8 mouse cellular contexts compared by ENCODE assay signal in the genomic region with DNA sequence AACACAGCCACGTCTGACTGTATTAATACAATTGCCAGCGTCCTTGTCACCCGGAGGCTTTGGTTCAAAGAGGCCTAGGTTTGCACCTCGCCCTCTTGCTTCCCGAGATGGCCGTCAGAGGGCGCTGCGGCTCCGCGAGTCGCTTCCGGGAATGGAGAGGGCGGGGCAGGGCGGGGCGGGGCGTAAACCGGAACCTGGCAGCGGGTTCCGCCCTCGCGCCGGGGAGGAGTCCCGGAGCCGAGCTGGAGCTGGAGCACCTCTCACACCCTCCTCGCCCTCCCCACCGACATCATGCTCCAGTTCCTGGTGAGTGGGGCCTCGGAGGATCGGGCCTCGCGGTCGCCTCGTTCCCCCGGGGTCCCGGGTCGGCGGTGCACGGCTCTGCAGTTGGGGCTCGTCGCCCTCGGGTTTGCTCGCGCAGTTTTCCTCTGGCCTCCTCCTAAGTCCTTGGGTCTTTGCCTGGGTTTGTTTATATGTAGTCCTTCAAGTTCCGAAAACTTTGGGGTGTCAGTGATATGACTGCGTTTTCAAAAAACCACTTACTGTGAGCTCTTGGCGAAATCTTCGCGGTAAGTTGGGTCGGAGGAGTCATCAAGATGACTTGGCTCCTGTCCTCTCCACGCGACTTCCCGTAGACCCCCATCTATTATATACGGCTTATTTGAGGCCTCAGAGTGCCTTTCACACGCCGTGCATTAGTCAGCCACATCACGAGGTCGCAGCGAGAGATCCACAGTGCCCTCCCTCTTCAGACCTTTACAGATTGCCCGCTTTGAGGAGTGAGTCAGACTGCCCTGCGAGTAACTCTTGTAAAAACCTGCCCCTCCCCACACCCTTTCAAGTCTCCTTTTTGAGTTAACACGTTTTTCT. TPM values are rescaled to one million over a fixed set of nuclear protein-coding genes. Genes with fewer than 3 reads are reported as not detected.
DNase-seq lines count a peak whose midpoint lies in the region; ATAC-seq and TF ChIP-seq lines count a peak whose summit lies in the region.

No protein-coding gene starts in this region.

- H3K36me3 ChIP-seq in heart, embryonic 13.5 days, result 0 out of 2 replicates have a peak, but pooled peaks cover 5% of the 10 kb centered on the region
- no peaks in the 10 kb centered on the region for H3K36me3 ChIP-seq in liver, embryonic 14.5 days (replicated peaks; ENCODE audit: control insufficient read depth, insufficient read depth, low read depth)
- no peaks in the 10 kb centered on the region for H3K36me3 ChIP-seq in neural tube, embryonic 11.5 days (ENCODE audit: control insufficient read depth, insufficient read depth, low read length)
- no peaks in the 10 kb centered on the region for H3K36me3 ChIP-seq in stomach, postnatal 0 days (ENCODE audit: control insufficient read depth, insufficient read depth, low read length)

- no peaks in the 10 kb centered on the region for H3K27me3 ChIP-seq in heart, embryonic 13.5 days (replicated peaks)
- H3K27me3 ChIP-seq in liver, embryonic 14.5 days (ENCODE audit: control insufficient read depth, insufficient read depth, low read length), result no peaks in the 10 kb centered on the region
- H3K27me3 ChIP-seq in neural tube, embryonic 11.5 days (ENCODE audit: control insufficient read depth, insufficient read depth, low read length), result no peaks in the 10 kb centered on the region
- no peaks in the 10 kb centered on the region for H3K27me3 ChIP-seq in stomach, postnatal 0 days (ENCODE audit: control insufficient read depth, insufficient read depth, low read length)

- DNase-seq in CD4-positive, CD25-positive, alpha-beta regulatory T cell, adult 2 months (ENCODE audit: low read depth, low spot score), result peak; percentile 95
- peak; percentile 54 for DNase-seq in brain, embryonic 18.5 days (ENCODE audit: low read depth, low spot score)
- DNase-seq in kidney, postnatal 10 days, result peak; percentile 95
- DNase-seq in liver, embryonic 14.5 days (ENCODE audit: low read depth in 3 of 3, low spot score in 3 of 3), result peak; percentile 77 to 84 (median 83)
- peak; percentile 93 for DNase-seq in neural tube, embryonic 11.5 days (ENCODE audit: low spot score)
- peak; percentile 96 for DNase-seq in stomach, postnatal 0 days (ENCODE audit: low spot score)

- H3K4me2 ChIP-seq in heart, embryonic 13.5 days, result peak overlapping the region; percentile 88
- peak overlapping the region; percentile 89 for H3K4me2 ChIP-seq in liver, embryonic 14.5 days (ENCODE audit: low read depth)
- peak overlapping the region; percentile 49 for H3K4me2 ChIP-seq in neural tube, embryonic 11.5 days (ENCODE audit: low read depth)
- peak overlapping the region; percentile 69 for H3K4me2 ChIP-seq in stomach, postnatal 0 days (replicated peaks; ENCODE audit: low read depth)

- peak; percentile 67 for ATAC-seq in erythroid progenitor cell, adult 5-6 weeks (replicated peaks; ENCODE audit: low FRiP score, poor library complexity, severe bottlenecking)
- ATAC-seq in heart, embryonic 13.5 days (ENCODE audit: extremely low read depth, insufficient number of reproducible peaks, low FRiP score, low TSS enrichment), result peak; percentile 85
- peak; percentile 67 for ATAC-seq in liver, embryonic 14.5 days (ENCODE audit: insufficient read depth)
- peak; percentile 91 for ATAC-seq in neural tube, embryonic 11.5 days (ENCODE audit: insufficient read depth, low FRiP score, low TSS enrichment)
- ATAC-seq in stomach, postnatal 0 days (ENCODE audit: low FRiP score, low TSS enrichment), result peak; percentile 95

- peak overlapping the region; percentile 95 for H3K27ac ChIP-seq in heart, embryonic 13.5 days (replicated peaks)
- H3K27ac ChIP-seq in liver, embryonic 14.5 days, result peak overlapping the region; percentile 99
- H3K27ac ChIP-seq in neural tube, embryonic 11.5 days (ENCODE audit: low read depth, low read length), result peak overlapping the region; percentile 21; the same call in 1 of the 2 replicates
- peak overlapping the region; percentile 95 for H3K27ac ChIP-seq in stomach, postnatal 0 days (replicated peaks)

- TF ChIP-seq EP300 in liver, embryonic 14.5 days (IDR thresholded peaks at IDR 0.05; ENCODE audit: low read depth), result peak; percentile 45; the same call in 1 of the 2 replicates
- TF ChIP-seq EP300 in stomach, postnatal 0 days (optimal IDR thresholded peaks at IDR 0.05), result no peak

- peak overlapping the region; percentile 98 for H3K9ac ChIP-seq in heart, embryonic 13.5 days
- H3K9ac ChIP-seq in liver, embryonic 14.5 days (replicated peaks), result peak overlapping the region; percentile 99
- H3K9ac ChIP-seq in neural tube, embryonic 11.5 days (ENCODE audit: low read length), result peak overlapping the region; percentile 72
- peak overlapping the region; percentile 87 for H3K9ac ChIP-seq in stomach, postnatal 0 days (ENCODE audit: low read length)

- TF ChIP-seq CTCF in liver, embryonic 14.5 days (IDR thresholded peaks at IDR 0.05; ENCODE audit: low read depth), result peak; percentile 97
- TF ChIP-seq CTCF in stomach, postnatal 0 days (IDR thresholded peaks at IDR 0.05; ENCODE audit: low read depth), result peak; percentile 96

- H3K4me3 ChIP-seq in heart, embryonic 13.5 days, result peak overlapping the region; percentile 85
- peak overlapping the region; percentile 95 to 99 for H3K4me3 ChIP-seq in liver, embryonic 14.5 days (ENCODE audit: insufficient read depth in 1 of 2, low read depth in 2 of 2, low read length in 2 of 2)
- peak overlapping the region; percentile 64 for H3K4me3 ChIP-seq in neural tube, embryonic 11.5 days (ENCODE audit: low read depth, low read length)
- H3K4me3 ChIP-seq in stomach, postnatal 0 days (ENCODE audit: low read depth, low read length), result peak overlapping the region; percentile 72

- under 1% methylated on average over 60 of the region's 60 CpGs for WGBS in heart, embryonic 13.5 days
- under 1% methylated on average over 60 of the region's 60 CpGs for WGBS in liver, embryonic 14.5 days (ENCODE audit: insufficient replicate concordance)
- WGBS in neural tube, embryonic 11.5 days, result 1% methylated on average over 55 of the region's 60 CpGs
- WGBS in stomach, postnatal 0 days, result under 1% methylated on average over 52 of the region's 60 CpGs

- peaks cover 50% of the 10 kb centered on the region for H3K4me1 ChIP-seq in heart, embryonic 13.5 days
- H3K4me1 ChIP-seq in liver, embryonic 14.5 days (replicated peaks; ENCODE audit: control insufficient read depth in 2 of 2, insufficient read depth in 2 of 2, low read length in 1 of 2), result peaks cover 33 to 42% of the 10 kb centered on the region in 2 experiments
- peaks cover 11% of the 10 kb centered on the region for H3K4me1 ChIP-seq in neural tube, embryonic 11.5 days (ENCODE audit: control insufficient read depth, insufficient read depth, low read length)
- H3K4me1 ChIP-seq in stomach, postnatal 0 days (replicated peaks; ENCODE audit: control insufficient read depth, insufficient read depth), result peaks cover 14% of the 10 kb centered on the region

- H3K9me3 ChIP-seq in heart, embryonic 13.5 days, result no peaks in the 10 kb centered on the region
- H3K9me3 ChIP-seq in liver, embryonic 14.5 days (ENCODE audit: control insufficient read depth, low read length), result no peaks in the 10 kb centered on the region
- no peaks in the 10 kb centered on the region for H3K9me3 ChIP-seq in neural tube, embryonic 11.5 days (ENCODE audit: control insufficient read depth, low read length)
- H3K9me3 ChIP-seq in stomach, postnatal 0 days (ENCODE audit: control insufficient read depth, low read length), result no peaks in the 10 kb centered on the region

RNA-seq across cellular contexts. Expression of a gene that starts 55.2 kb away (rescaled TPM):
- not detected in 2 replicates for total RNA-seq in erythroid progenitor cell, adult 5-6 weeks (2015; ENCODE audit: low replicate concordance)
- not detected in 2 replicates for total RNA-seq in erythroid progenitor cell, adult 5-6 weeks (2017; ENCODE audit: low replicate concordance)
- 1.3 TPM in 2 replicates for polyA plus RNA-seq in heart, embryonic 13.5 days (2015; fragmentation: Nextera tagmentation; extraction: Ambion mirVana)
- polyA plus RNA-seq in liver, embryonic 14.5 days (2012; rRNA removed), result 0.03 and 0.04 TPM in 2 replicates
- polyA plus RNA-seq in liver, embryonic 14.5 days (2014; fragmentation: Nextera tagmentation; extraction: Ambion mirVana), result 0.09 and 0.22 TPM in 2 replicates
- 0.15 TPM in 1 of 2 replicates, not detected in the other for polyA plus RNA-seq in neural tube, embryonic 11.5 days (2014; fragmentation: Nextera tagmentation; extraction: Ambion mirVana)
- 0.12 and 0.21 TPM in 2 replicates for polyA plus RNA-seq in stomach, postnatal 0 days (2015; fragmentation: Nextera tagmentation; extraction: Ambion mirVana)

Comparison
In these comparisons a context has a peak if more than half of its experiments do, and no peak if none do; other contexts are left out.
1. Peak in every context shown above with its lines: DNase-seq, ATAC-seq, H3K4me3 ChIP-seq and H3K27ac ChIP-seq.
2. H3K27ac ChIP-seq: peak in every context shown above with its lines; median percentile 99 in liver, embryonic 14.5 days; 95 in heart, embryonic 13.5 days; 95 in stomach, postnatal 0 days; 21 in neural tube, embryonic 11.5 days.